Mouse (Mus musculus) activated CD4-positive, CD25-positive, alpha-beta regulatory T cell, adult 4 months (primary cell): Measurements from ENCODE around the gene Pcbp4. TPM values are rescaled to one million over a fixed set of nuclear protein-coding genes. Genes with fewer than 3 reads are reported as not detected.

Experiments used
- ATAC-seq: one replicate; pipeline ENCODE4 v1.8.0; 2017
- polyA plus RNA-seq, 2 experiments: library from polyadenylated mRNA; unstranded; fragments of 100-300 nt; shearing (Covaris generic); gene quantifications; one replicate each; pipeline ENCODE4 v1.2.1; 2017

Gene Pcbp4
- polyA plus RNA-seq = 1 to 10 TPM; 4.5 to 4.8 TPM

GRCm38 (mm10) chr9:106453271-106454070, at the start of gene Pcbp4:
TSS of gene Pcbp4 (plus strand) at chr9:106453291.
- ATAC-seq = peak; percentile 69

GRCm38 (mm10) chr9:106405275-106405674, 47.8 kb upstream of the Pcbp4 start:
- no peak for ATAC-seq

- no peak for ATAC-seq
These were observed 46.5 kb upstream of the Pcbp4 start for GRCm38 (mm10) chr9:106406443-106407078.

GRCm38 (mm10) chr9:106409096-106409495, 44.0 kb upstream of the Pcbp4 start:
- no peak for ATAC-seq

GRCm38 (mm10) chr9:106410086-106410650, 42.9 kb upstream of the Pcbp4 start:
- no peak for ATAC-seq

GRCm38 (mm10) chr9:106411091-106411594, 41.9 kb upstream of the Pcbp4 start:
- no peak for ATAC-seq

DNA sequence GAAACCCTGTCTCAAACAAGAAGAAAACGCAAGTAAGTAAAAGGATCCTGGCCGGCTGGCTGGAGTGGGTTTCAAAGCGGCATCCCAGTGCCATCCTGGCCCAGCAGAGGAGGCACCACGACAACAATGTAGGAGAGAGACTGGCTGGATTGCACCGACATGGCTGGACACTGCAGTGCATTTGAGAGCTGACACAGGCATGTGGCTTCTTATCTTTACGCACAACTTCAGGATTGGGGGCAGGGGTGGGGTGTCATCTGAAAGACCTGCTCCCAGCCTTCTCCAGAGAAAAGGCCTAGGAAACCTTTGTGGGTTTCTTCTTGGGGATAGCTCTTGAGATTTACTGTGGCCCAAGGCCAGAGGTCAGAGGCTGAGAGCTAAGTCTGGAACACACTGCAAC, 41.4 kb upstream of the Pcbp4 start:
- ATAC-seq = no peak

DNA sequence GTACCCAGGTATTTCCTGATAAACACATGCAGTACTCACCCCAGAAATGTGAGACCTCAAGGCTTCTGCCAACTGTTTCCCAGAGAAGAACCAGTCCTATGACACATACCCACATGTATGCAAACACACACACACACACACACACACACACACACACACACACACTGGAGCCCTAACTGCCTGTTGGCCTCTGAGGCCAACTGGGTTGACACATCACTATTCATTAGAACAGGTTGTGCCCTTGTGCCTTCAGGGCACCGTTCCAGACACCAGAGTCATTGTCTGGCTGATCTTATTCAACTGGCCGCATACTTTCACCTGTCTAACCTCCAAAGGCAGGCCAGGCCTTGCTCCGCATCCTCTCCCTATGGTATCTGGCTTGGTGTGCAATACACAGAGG, 40.9 kb upstream of the Pcbp4 start:
- no peak for ATAC-seq

DNA sequence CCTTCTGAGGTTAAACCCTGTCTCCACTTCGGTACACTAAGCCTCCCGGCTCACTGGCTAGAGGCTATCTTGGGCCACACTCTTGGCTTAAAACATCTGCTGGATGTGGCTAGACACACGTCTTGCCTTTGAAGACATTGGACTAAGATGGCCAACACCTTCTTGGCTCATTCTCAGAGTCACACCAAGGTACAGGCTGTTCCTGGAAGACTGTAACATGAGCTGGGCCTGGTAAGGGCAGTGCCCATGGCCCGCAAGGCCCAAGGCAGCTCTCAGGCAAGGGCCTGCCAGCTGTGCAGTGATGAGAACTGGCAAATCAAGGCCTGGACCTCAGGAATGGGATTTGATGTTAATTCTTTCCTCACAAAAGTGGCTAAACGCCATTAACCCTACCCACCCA, 39.5 kb upstream of the Pcbp4 start:
- no peak for ATAC-seq

DNA sequence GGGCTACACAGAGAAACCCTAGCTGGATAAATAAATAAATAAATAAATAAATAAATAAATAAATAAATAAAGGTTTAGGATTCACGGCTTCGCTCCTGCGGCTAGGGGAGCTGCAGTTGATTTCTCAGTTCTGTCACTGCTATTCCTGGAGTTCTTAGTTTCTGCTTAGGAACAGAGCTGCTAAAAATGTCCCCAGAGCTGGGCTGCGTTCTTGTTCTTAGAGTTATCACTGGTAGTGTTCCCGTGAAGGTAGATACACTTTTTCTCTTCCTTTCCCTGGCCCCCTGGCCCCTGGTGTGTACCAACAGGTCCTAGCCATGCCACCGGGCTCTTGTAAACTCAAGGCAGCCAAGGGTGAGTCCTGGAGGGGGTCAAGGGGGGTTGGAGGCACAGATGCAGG, 36.3 kb upstream of the Pcbp4 start:
- no peak for ATAC-seq

GRCm38 (mm10) chr9:106417841-106418625, 35.1 kb upstream of the Pcbp4 start:
- no peak for ATAC-seq

DNA sequence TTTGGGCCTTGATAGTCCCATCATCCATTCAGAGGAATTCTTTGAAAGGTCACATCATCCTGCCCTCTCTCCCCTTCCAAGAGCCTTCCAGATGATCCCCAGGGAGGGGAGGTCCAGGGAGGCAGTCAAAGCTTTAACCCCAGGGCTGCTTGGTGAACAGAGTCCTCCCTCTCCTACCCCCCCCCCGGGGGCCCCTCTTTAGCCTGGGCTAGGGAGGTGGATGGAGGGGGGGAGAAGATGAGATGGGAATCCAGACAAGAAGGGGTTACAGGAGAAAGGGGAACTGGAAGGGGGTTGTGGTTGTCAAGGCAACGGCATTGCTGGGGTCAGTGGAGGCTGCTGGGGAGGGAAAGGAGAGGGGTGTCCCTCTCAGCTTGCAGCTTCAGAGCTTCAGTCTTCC, 32.5 kb upstream of the Pcbp4 start:
- ATAC-seq = no peak

DNA sequence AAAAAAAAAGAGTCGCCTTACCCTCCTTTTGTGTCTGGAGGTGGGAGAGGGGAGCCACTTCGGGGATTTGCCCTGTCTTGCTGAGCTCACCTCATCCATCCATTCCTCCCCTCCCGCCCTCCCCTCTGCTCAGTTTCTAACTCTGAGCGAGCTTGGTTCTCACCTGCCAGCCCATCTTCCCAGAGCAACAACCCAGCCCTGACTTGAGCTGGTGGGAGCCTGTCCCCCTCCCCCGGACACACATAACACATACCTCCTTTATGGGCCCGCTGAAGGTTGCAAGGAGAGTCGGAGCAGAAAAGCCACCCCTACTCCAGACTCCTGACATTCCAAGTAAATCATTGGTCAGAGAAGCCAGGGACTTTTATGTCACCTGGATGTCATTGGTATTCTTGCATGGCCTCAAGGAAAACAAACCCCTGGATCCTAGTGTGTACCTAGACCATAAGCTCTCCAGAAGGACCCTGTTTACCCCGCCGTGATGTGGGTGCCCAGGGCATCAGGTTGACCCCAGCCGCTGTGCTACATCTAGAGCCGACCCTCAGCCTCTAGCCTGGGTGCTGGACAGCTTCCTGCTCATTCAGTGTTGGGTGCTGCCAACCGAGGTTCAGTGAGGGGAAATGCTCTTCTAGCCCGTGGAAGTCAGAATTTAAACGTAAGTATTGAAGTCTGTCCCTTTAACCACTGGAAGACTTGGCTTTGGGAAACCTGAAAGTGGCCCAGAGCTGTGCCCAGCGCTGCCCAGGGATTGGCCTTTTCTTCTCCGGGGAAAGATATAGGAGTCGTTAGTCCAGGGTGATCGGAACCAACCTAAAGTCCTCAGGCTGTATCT, 31.8 kb upstream of the Pcbp4 start:
- ATAC-seq = no peak

GRCm38 (mm10) chr9:106421865-106422160, 31.3 kb upstream of the Pcbp4 start:
- peak; percentile 65 for ATAC-seq

GRCm38 (mm10) chr9:106428719-106429220, 24.3 kb upstream of the Pcbp4 start:
- peak; percentile 10 for ATAC-seq

GRCm38 (mm10) chr9:106429221-106430014, 23.7 kb upstream of the Pcbp4 start, which contains the start of gene Rpl29:
TSS of gene Rpl29 (plus strand) at chr9:106429454.
- ATAC-seq = peak; percentile 93

- ATAC-seq = no peak
These were observed 23.2 kb upstream of the Pcbp4 start for GRCm38 (mm10) chr9:106430015-106430264.

- no peak for ATAC-seq
These were observed 19.7 kb upstream of the Pcbp4 start for GRCm38 (mm10) chr9:106433389-106433788.

- ATAC-seq = no peak
These were observed 16.5 kb upstream of the Pcbp4 start for GRCm38 (mm10) chr9:106436566-106436965.

DNA sequence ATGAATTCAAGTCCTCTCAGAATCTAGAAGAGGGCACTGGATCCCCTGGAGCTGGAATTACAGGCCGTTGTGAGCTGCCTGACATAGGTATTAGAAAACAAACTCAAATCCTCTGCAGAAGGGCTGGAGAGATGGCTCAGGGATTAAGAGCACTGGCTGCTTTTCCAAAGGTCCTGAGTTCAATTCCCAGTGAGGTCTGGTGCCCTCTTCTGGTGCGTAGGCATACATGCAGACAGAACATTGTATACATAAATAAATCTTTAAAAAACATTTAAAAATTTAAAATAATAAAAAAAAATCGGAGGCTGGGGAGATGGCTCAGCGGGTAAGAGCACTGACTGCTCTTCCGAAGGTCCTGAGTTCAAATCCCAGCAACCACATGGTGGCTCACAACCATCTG, 10.4 kb upstream of the Pcbp4 start:
- ATAC-seq = no peak

DNA sequence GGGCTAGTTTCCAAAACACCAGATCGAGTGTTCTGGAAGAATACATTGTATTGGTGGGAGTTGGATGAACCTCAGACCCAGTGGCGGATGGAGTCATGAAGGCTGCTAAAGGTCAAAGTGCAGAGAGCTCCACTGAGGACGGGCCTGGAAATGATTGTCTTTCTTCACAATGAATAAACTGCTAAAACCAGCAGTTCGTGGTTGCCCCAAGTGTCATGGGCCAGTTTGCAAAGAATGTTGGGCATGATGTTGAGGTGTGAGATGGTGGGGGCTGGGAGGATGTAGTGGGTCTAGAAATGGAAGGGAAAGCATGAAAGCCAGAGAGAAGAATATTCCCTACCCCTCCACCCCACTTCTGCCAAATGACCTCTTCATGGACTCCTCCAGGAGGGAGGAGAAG, 8.3 kb upstream of the Pcbp4 start:
- no peak for ATAC-seq
